Mouse (Mus musculus) thymus, adult 2 months (tissue): Measurements from ENCODE around the gene Hist1h2bf. TPM values are rescaled to one million over a fixed set of nuclear protein-coding genes. Genes with fewer than 3 reads are reported as not detected.
"Not testable (repeated sequence)": the region's sequence is repeated elsewhere in the genome, so short reads cannot be mapped to it uniquely, and the experiment has no call there.

Source experiments
- DNase-seq: peaks from one replicate; pipeline ENCODE4 v3.0.0; 2021
- H3K27ac ChIP-seq: fragments of 200-500 bp; 2 replicates; pipeline ENCODE4 v1.5.1; 2012; ENCODE audit warnings: low read length, control low read depth; ENCODE audit not compliant: control insufficient read depth, insufficient read depth
- H3K27me3 ChIP-seq: fragments of 200-500 bp; 2 replicates; pipeline ENCODE4 v1.6.1; 2012; ENCODE audit warnings: mild to moderate bottlenecking, low read length, moderate library complexity, mixed read lengths; ENCODE audit not compliant: control insufficient read depth, insufficient read depth
- H3K36me3 ChIP-seq: fragments of 200-500 bp; 2 replicates; pipeline ENCODE4 v1.6.1; 2012; ENCODE audit warnings: mild to moderate bottlenecking, low read length, moderate library complexity; ENCODE audit not compliant: control insufficient read depth, insufficient read depth
- H3K4me1 ChIP-seq: fragments of 200-500 bp; replicated peaks from 2 replicates; pipeline ENCODE4 v1.6.1; 2012; ENCODE audit warnings: low read length; ENCODE audit not compliant: control insufficient read depth, insufficient read depth
- H3K4me3 ChIP-seq: fragments of 200-500 bp; 2 replicates; pipeline ENCODE4 v1.5.1; 2012; ENCODE audit warnings: mild to moderate bottlenecking, low read length, control low read depth, moderate library complexity; ENCODE audit not compliant: control insufficient read depth, insufficient read depth
- CTCF ChIP-seq: fragments of 200-500 bp; IDR thresholded peaks from 2 replicates; pipeline ENCODE4 v1.5.1; 2012; ENCODE audit warnings: mild to moderate bottlenecking, control low read depth, low read length, moderate library complexity, borderline replicate concordance; ENCODE audit not compliant: control insufficient read depth, poor library complexity, insufficient read depth; ENCODE audit errors: extremely low read depth
- POLR2A ChIP-seq: fragments of 200-500 bp; IDR thresholded peaks from 2 replicates; pipeline ENCODE4 v1.6.1; 2012; ENCODE audit warnings: mild to moderate bottlenecking, low read length, control low read depth, moderate library complexity; ENCODE audit not compliant: control insufficient read depth, poor library complexity, insufficient read depth; ENCODE audit errors: extremely low read depth
- WGBS: fragments of 180-500 bp; shearing (Covaris S2); methylation state at CpG from one replicate; pipeline ENCODE4 v1.1.7; 2018; 5-methylcytosine and 5-hydroxymethylcytosine counted together
- polyA plus RNA-seq: library from polyadenylated mRNA; depleted of rRNA; stranded (reverse); fragments of >200 nt; gene quantifications from 2 replicates; pipeline ENCODE4 v1.2.3, GENCODE M21; 2012

The Hist1h2bf gene
- polyA plus RNA-seq, 1 experiment: 277 TPM

DNA sequence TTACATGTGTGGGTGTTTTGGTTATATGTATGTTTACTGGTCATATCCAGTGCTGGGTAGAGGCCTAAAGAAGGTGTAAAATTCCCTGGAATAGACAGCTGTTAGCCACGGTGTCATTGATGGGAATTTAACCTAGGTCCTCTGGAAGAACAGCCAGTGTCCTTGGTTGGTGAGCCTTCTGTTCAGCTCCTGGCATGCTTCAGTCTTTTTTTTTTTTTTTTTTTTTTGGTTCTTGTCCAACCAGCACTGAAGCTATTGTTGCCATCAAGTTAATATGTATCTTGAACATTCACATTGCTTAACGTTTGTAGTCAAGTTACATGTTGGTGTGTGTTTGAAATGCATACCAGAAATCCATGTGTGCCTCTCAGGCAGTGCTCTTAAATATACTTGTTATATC, 9.5 kb downstream of the Hist1h2bf start:
- WGBS: 93% methylated on average over 2 of the region's 2 CpGs
- no peak overlapping the region for H3K4me3 ChIP-seq
- H3K27ac ChIP-seq: no peak overlapping the region

DNA sequence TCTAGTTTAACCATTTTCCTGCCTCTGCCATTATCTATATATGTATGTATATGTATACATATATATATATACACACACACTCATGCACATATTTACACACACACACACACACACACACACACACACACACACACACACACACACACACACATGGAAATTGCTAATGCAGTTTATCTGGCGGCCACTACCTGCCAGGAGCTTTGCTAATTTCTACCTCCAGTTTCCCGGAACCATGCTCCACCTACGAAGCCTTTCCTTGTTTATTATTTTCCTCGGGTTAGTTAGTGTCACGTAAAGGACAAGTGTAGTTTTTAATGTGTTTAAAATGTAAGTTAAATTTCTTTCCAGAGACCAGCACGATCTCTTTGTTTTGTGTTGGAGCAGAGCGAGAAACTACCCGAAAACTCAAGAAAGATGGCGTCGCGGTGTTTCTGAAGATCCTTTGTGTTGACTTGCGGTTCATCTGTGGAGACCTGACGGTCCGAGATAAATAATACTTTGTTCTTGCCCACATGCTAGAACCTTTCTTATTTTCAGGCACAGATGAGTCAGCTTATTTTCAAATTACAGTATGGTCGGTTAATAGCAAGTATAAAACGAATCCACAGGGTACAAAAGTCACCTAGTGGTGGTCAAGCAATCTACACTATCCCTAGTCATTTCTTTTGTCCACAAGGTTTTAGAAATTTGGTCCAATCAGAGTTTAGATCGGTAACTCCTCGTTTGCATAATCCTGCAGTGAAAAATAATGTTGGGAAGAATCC, 11.1 kb downstream of the Hist1h2bf start:
- DNase-seq: no peak
- TF ChIP-seq POLR2A (no peak), CTCF (no peak)
- H3K4me1 ChIP-seq: no peaks in the 10 kb centered on the region
- peak overlapping the region; percentile 79 for H3K27ac ChIP-seq
- no peak overlapping the region for H3K4me3 ChIP-seq
- WGBS: 3% methylated on average over 18 of the region's 18 CpGs
- H3K36me3 ChIP-seq: no peaks in the 10 kb centered on the region
- H3K27me3 ChIP-seq: no peaks in the 10 kb centered on the region

More for the DNA sequence above, 9.5 kb downstream of the Hist1h2bf start:
- Histone ChIP-seq H3K27me3 (no peaks in the 10 kb centered on the region), H3K4me1 (no peaks in the 10 kb centered on the region), H3K36me3 (no peaks in the 10 kb centered on the region)
- TF ChIP-seq CTCF (no peak), POLR2A (no peak)
- DNase-seq: no peak

DNA sequence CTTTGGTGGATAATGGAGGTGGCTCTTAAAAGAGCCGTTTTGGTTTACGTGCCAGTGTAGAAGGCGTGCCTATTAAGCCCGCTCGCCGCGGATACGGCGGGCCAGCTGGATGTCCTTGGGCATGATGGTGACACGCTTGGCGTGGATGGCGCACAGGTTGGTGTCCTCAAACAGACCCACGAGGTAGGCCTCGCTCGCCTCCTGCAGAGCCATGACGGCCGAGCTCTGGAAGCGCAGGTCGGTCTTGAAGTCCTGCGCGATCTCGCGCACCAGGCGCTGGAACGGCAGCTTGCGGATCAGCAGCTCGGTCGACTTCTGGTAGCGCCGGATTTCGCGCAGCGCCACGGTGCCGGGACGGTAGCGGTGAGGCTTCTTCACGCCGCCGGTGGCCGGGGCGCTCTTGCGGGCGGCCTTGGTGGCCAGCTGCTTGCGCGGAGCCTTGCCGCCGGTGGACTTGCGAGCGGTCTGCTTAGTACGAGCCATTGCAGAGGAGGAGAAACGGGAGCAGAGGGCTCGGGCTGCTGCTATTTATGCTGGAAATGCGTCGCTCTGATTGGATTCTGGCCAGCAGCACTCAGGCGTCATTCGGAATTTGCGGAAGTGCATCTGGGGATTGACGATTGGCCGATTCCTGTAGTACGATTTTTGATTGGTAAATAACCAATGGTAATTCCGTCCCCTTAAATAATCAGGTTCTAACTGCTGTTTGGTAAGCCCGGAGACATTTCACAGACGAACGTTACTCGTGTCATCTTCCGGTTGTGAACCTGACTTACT, 11.9 kb downstream of the Hist1h2bf start, which contains the start of gene Hist1h3e:
Gene Hist1h3e (minus strand): TSS at position 487 of the 777 bp plus-strand sequence.
- WGBS: under 1% methylated on average over 62 of the region's 67 CpGs
- peak; percentile 88 for DNase-seq
- peak; percentile 91 for TF ChIP-seq POLR2A

DNA sequence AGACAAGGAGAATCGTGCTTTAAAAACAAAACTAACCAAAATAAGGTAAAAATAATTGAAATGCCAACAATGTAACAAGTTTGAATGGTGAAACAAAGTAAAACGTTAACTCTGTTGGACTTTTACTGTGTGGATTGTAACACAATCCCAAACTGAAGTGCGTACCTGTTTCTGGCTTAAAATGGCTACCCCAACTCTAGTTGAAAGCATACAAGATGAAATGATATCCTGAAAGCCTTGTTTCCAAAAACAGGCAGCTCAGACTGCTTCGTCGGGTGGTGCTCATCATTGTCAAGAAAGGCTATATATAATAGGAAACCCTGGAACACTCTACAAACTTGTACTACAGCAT, 12.5 kb downstream of the Hist1h2bf start:
- not testable (repeated sequence) for H3K27me3 ChIP-seq, DNase-seq, H3K4me1 ChIP-seq, H3K36me3 ChIP-seq
- WGBS: 0% methylated on average over 2 of the region's 5 CpGs
- peak overlapping the region; percentile 50; the same call in 1 of the 2 replicates for H3K27ac ChIP-seq
- 0 out of 2 replicates have a peak overlapping the region, but pooled peaks have one; percentile 52 for H3K4me3 ChIP-seq

More for the DNA sequence above, 11.9 kb downstream of the Hist1h2bf start, which contains the start of gene Hist1h3e:
- Histone ChIP-seq H3K27ac (peak within 1 kb of the TSS; percentile 79), H3K4me3 (peak within 1 kb of the TSS; percentile 52)
- not testable (repeated sequence) for H3K36me3 ChIP-seq, H3K4me1 ChIP-seq, H3K27me3 ChIP-seq

DNA sequence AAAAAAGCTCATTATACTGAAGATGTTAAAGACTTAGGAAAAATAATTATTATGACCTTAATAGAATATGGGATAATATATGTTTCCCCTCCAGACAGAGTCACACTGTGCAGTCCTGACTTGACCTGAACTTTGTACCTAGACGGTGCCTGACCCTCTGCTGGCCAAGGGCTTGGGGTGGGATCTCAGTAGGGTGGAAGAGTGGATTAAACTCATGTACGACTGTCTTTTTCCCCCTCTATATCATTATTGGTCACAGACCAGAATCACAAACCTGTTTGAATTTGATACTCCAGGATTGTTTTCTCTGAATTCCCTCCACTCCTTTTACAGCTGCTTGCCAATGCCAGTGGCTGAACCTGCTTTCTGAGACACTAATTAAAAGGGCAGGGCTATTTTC, 13.3 kb downstream of the Hist1h2bf start:
- DNase-seq, H3K36me3 ChIP-seq, H3K27me3 ChIP-seq, H3K4me1 ChIP-seq, H3K27ac ChIP-seq, H3K4me3 ChIP-seq: not testable (repeated sequence)
- 65% methylated on average over 2 of the region's 2 CpGs for WGBS

DNA sequence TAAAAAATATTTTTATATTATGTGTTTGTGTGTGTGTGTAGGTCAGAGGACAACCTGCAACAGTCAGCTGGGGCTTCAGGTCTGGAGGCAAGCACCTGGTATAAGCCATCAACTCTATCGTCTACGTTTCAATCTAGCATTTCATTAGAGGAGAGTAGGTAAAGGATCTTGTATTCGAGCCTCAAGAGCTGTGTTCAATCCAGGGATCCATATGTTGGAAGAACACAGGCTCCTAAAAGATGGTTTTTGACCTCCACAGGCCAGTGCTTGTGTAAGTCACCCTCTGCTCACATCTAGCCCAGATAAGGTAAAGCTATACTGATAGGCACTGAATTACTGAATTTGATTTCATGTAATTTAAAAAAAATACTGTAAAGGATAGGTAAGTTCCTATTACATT, 17.1 kb downstream of the Hist1h2bf start:
- Histone ChIP-seq H3K27ac (no peak overlapping the region), H3K36me3 (no peaks in the 10 kb centered on the region), H3K4me3 (no peak overlapping the region), H3K27me3 (no peaks in the 10 kb centered on the region), H3K4me1 (no peaks in the 10 kb centered on the region)
- no peak for TF ChIP-seq POLR2A
- no peak for TF ChIP-seq CTCF
- no peak for DNase-seq
- 81% methylated on average over 3 of the region's 3 CpGs for WGBS
